Mouse (Mus musculus) midbrain, embryonic 16.5 days (tissue): ENCODE measurements around the gene Gm17027. TPM values are rescaled to one million over a fixed set of nuclear protein-coding genes. Genes with fewer than 3 reads are reported as not detected.
"Not testable (repeated sequence)": the region's sequence is repeated elsewhere in the genome, so short reads cannot be mapped to it uniquely, and the experiment has no call there.

Experiments used
- ATAC-seq: fragments of 200-750 bp; cut with Nextera tagmentation; 2 replicates; pipeline ENCODE4 v1.8.0; 2017; ENCODE audit warnings: moderate TSS enrichment
- H3K27ac ChIP-seq: fragments of 300-500 bp; sonication (generic); 2 replicates; pipeline ENCODE4 v1.5.1; 2014; ENCODE audit warnings: mild to moderate bottlenecking, low read length, mixed read lengths
- H3K27me3 ChIP-seq: fragments of 300-500 bp; sonication (generic); 2 replicates; pipeline ENCODE4 v1.6.1; 2014; ENCODE audit warnings: low read depth, low read length, mixed read lengths; ENCODE audit not compliant: control insufficient read depth, insufficient read depth
- H3K36me3 ChIP-seq: fragments of 300-500 bp; sonication (generic); 2 replicates; pipeline ENCODE4 v1.6.1; 2014; ENCODE audit warnings: mild to moderate bottlenecking, low read length, moderate library complexity, mixed read lengths; ENCODE audit not compliant: control insufficient read depth, insufficient read depth
- H3K4me1 ChIP-seq: fragments of 300-500 bp; sonication (generic); 2 replicates; pipeline ENCODE4 v1.6.1; 2014; ENCODE audit warnings: mild to moderate bottlenecking, low read length, mixed read lengths; ENCODE audit not compliant: control insufficient read depth, insufficient read depth
- H3K4me2 ChIP-seq: fragments of 300-500 bp; sonication (generic); 2 replicates; pipeline ENCODE4 v1.6.1; 2014; ENCODE audit warnings: mild to moderate bottlenecking, low read length, mixed read lengths
- H3K4me3 ChIP-seq: fragments of 300-500 bp; sonication (generic); 2 replicates; pipeline ENCODE4 v1.5.1; 2014; ENCODE audit warnings: low read depth, mild to moderate bottlenecking, low read length, moderate library complexity, mixed read lengths
- H3K9ac ChIP-seq: fragments of 300-500 bp; sonication (generic); 2 replicates; pipeline ENCODE4 v1.6.1; 2014; ENCODE audit warnings: low read depth, low read length, mixed read lengths
- H3K9me3 ChIP-seq: fragments of 300-500 bp; sonication (generic); replicated peaks from 2 replicates; pipeline ENCODE4 v1.6.1; 2014; ENCODE audit warnings: mild to moderate bottlenecking, low read length, mixed read lengths; ENCODE audit not compliant: control insufficient read depth, poor library complexity, severe bottlenecking
- WGBS: fragments of 180-500 bp; shearing (Covaris S2); extraction: QIAGEN DNeasy Blood & Tissue Kit; methylation state at CpG from one replicate; pipeline ENCODE4 v1.1.7; 2014; 5-methylcytosine and 5-hydroxymethylcytosine counted together
- polyA plus RNA-seq: library from polyadenylated mRNA; unstranded; fragments of >200 nt; fragmentation: Nextera tagmentation; extraction: Ambion mirVana; gene quantifications from 2 replicates; pipeline ENCODE4 v1.2.1, GENCODE M21; 2015

The Gm17027 gene
- not detected in 2 replicates for polyA plus RNA-seq

DNA sequence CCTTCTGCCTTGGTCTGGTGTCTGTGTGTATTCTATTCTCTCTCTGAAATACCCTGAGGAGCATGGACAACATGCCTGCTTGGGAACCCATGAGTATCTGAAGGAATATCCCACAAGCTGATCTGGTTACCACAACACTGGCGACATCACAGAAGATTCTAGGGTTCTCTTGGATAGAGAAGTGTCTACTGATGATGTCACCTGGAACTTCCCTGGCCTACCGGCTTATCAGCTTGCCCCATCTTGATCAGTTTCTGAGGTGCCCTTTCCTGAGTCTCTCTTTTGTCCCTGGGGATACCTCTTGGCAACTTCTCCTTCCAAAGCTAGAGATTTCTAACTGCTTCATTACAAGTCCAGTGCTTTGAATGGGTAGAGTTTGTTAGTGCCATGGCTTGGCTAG, at the start of gene Gm17027:
Gm17027 (minus strand) TSS at position 101 of the 400 bp plus-strand sequence.
- 82% methylated on average over 1 of the region's 2 CpGs for WGBS
- H3K27me3 ChIP-seq, H3K4me3 ChIP-seq, H3K27ac ChIP-seq, H3K4me2 ChIP-seq, H3K4me1 ChIP-seq, H3K9me3 ChIP-seq, H3K9ac ChIP-seq, ATAC-seq, H3K36me3 ChIP-seq: not testable (repeated sequence)

- WGBS, result no CpG with 5 or more reads among the region's 1 CpGs
- H3K9ac ChIP-seq, H3K27ac ChIP-seq, H3K4me2 ChIP-seq, H3K36me3 ChIP-seq, H3K27me3 ChIP-seq, H3K4me3 ChIP-seq, ATAC-seq, H3K9me3 ChIP-seq, H3K4me1 ChIP-seq: not testable (repeated sequence)
Observed at GRCm38 (mm10) chr14:42190691-42191090, 28.3 kb upstream of the Gm17027 start, which contains the start of gene Gm3573. TSS of gene Gm3573 (minus strand) at chr14:42190791.

DNA sequence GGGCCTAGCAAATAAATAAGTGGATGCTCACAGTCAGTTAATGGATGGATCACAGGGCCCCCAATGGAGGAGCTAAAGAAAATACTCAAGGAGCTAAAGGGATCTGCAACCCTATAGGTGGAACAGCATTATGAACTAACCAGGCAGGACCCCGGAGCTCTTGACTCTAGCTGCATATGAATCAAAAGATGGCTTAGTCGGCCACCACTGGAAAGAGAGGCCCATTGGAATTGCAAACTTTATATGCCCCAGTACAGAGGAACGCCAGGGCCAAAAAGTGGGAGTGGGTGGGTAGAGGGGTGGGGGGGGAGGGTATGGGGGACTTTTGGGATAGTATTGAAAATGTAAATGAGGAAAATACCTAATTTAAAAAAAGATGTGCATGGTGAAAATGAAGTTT, 21.5 kb upstream of the Gm17027 start:
- H3K4me3 ChIP-seq, H3K27me3 ChIP-seq, H3K9ac ChIP-seq, ATAC-seq, H3K4me1 ChIP-seq, H3K4me2 ChIP-seq, H3K9me3 ChIP-seq, H3K27ac ChIP-seq, H3K36me3 ChIP-seq: not testable (repeated sequence)
- 90% methylated on average over 3 of the region's 3 CpGs for WGBS

- H3K36me3 ChIP-seq, H3K4me1 ChIP-seq, H3K9me3 ChIP-seq, H3K27ac ChIP-seq, H3K4me3 ChIP-seq, H3K27me3 ChIP-seq, ATAC-seq, H3K9ac ChIP-seq, H3K4me2 ChIP-seq: not testable (repeated sequence)
- 76% methylated on average over 7 of the region's 8 CpGs for WGBS
Observed at GRCm38 (mm10) chr14:42134571-42134970, 27.9 kb downstream of the Gm17027 start.

DNA sequence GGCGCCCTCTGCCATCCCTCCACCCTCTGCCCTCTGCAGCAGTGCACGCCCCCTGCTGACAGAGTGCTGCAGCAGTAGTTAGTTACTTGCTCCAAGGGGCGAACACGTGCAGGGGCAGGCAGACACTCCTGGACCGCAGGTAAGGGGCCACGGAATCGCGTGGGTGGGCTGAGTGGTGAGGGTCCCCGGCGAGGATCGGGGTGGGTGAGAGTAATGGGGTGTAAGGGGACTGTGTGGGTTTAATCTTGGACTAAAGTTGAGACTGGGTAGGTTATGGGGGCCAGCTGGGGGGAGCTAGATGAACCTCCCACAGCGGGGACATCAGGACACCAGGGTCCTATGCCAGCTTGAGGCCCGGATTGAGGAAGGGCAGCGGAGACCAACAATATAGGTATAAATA, 28.6 kb downstream of the Gm17027 start:
- H3K9me3 ChIP-seq, ATAC-seq, H3K9ac ChIP-seq, H3K4me3 ChIP-seq, H3K27ac ChIP-seq, H3K36me3 ChIP-seq, H3K4me2 ChIP-seq, H3K27me3 ChIP-seq, H3K4me1 ChIP-seq: not testable (repeated sequence)
- WGBS, result 52% methylated on average over 11 of the region's 14 CpGs

DNA sequence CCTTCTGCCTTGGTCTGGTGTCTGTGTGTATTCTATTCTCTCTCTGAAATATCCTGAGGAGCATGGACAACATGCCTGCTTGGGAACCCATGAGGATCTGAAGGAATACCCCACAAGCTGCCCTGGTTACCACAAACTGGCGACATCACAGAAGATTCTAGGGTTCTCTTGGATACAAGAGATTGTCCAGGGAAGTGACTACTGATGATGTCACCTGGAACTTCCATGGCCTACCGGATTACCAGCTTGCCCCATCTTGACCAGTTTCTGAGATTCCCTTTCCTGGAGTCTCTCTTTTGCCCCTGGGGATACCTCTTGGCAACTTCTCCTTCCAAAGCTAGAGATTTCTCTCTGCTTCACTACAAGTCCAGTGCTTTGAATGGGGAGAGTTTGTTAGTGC, 45.2 kb downstream of the Gm17027 start, which contains the start of gene Gm7951:
Gm7951 (minus strand) TSS at position 101 of the 400 bp plus-strand sequence.
- not testable (repeated sequence) for ATAC-seq, H3K4me1 ChIP-seq, H3K4me3 ChIP-seq, H3K27ac ChIP-seq, H3K36me3 ChIP-seq, H3K9ac ChIP-seq, H3K9me3 ChIP-seq, H3K27me3 ChIP-seq, H3K4me2 ChIP-seq
- no CpG with 5 or more reads among the region's 2 CpGs for WGBS

Other genes with a start within 250 kb of the Gm17027 start
- not detected in 2 replicates for gene 1700049E17Rik1, start 237.7 kb downstream of the Gm17027 start, polyA plus RNA-seq
- not detected in 2 replicates for gene 1700024B05Rik, start 218.6 kb downstream of the Gm17027 start, polyA plus RNA-seq
- not detected in 2 replicates for gene Gm6401, start 194.7 kb downstream of the Gm17027 start, polyA plus RNA-seq
- gene Gm3543, start 179.3 kb downstream of the Gm17027 start, polyA plus RNA-seq, result not detected in 2 replicates
- gene Gm7951, start 45.3 kb downstream of the Gm17027 start, polyA plus RNA-seq, result not detected in 2 replicates
- gene Gm3573, start 28.2 kb upstream of the Gm17027 start, polyA plus RNA-seq, result not detected in 2 replicates
- not detected in 2 replicates for gene Gm17026, start 97.4 kb upstream of the Gm17027 start, polyA plus RNA-seq
- not detected in 2 replicates for gene Gm9611, start 134.7 kb upstream of the Gm17027 start, polyA plus RNA-seq
- not detected in 2 replicates for gene Gm7995, start 147.6 kb upstream of the Gm17027 start, polyA plus RNA-seq